Mouse (Mus musculus): ENCODE measurements around the gene Wdr6.
A peak's percentile ranks its signal among the peaks of the same experiment; 100 is the strongest.

Gene Wdr6

GRCm38 (mm10) chr9:108578545-108579343 is at the start of gene Wdr6:
Wdr6 (minus strand) TSS chr9:108578739.
- DNase-seq, result peak; percentile 95 to 97

DNA sequence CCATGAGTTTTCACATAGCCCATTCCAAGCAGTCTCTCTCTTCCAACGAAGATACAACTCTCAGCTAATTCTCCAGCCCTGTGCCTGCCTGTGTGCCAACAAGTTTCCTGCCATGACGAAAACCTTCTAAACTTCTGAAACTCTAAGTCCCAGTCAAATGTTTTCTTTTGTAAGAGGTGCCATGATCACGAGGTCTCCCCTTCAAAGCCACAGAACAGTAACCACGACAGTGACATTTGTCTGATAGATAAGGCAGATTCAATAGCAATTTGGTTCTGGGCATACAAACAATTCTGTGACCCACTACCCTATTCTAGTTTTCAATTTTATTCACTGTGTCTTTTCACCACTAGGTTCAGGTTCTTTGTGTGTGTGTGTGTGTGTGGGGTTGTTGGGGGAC is 49.6 kb upstream of the Wdr6 start:
- DNase-seq, result no peak

GRCm38 (mm10) chr9:108626498-108626897 is 48.0 kb upstream of the Wdr6 start:
- DNase-seq, result peak; percentile 50 to 66

DNA sequence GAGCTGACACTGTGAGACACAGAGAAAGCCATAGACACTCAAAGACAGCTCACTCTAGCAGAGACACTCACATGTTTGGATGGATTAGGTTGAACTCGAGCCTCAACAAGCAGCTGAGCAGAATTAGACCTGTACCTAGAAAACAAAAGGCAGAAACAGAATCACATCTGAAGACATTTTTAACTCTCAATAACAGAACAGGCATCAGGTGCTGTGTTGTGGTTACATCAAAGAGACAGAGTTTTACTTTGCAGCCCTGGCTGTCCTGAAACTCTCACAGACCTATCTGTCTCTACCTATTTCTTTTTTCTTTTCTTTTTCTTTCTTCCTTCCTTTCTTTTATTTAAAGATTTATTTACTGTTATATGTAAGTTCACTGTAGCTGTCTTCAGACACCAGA is 38.8 kb upstream of the Wdr6 start:
- no peak for DNase-seq

DNA sequence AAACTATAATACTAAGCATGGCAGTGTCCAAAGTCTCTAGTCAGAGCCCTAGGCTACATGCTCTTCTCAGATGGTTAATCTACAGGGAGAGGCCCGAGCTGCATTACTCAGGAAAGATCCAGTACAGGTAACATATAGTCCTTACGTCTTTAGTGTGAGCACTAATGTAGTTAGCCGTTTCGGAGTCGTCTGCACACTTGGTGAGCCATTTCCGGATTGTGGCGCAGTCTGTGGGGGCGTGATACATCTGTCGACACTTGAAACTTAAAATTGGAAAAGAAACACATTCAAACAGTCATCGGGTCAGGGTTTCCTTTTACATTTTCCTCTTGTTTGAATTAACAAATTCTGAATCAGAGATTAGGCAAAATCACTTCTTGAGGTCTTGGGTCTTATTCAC is 32.9 kb upstream of the Wdr6 start:
- no peak for DNase-seq

GRCm38 (mm10) chr9:108608889-108609288 is 30.4 kb upstream of the Wdr6 start:
- DNase-seq, result no peak

- peak in 1 of 2 experiments; percentile 35 for DNase-seq
Measured at GRCm38 (mm10) chr9:108607929-108608328, 29.4 kb upstream of the Wdr6 start.

- DNase-seq, result no peak
Measured at GRCm38 (mm10) chr9:108601986-108602385, 23.4 kb upstream of the Wdr6 start.

- no peak for DNase-seq
Measured at GRCm38 (mm10) chr9:108600011-108600410, 21.5 kb upstream of the Wdr6 start.

GRCm38 (mm10) chr9:108599021-108599566 is 20.6 kb upstream of the Wdr6 start:
- no peak for DNase-seq

DNA sequence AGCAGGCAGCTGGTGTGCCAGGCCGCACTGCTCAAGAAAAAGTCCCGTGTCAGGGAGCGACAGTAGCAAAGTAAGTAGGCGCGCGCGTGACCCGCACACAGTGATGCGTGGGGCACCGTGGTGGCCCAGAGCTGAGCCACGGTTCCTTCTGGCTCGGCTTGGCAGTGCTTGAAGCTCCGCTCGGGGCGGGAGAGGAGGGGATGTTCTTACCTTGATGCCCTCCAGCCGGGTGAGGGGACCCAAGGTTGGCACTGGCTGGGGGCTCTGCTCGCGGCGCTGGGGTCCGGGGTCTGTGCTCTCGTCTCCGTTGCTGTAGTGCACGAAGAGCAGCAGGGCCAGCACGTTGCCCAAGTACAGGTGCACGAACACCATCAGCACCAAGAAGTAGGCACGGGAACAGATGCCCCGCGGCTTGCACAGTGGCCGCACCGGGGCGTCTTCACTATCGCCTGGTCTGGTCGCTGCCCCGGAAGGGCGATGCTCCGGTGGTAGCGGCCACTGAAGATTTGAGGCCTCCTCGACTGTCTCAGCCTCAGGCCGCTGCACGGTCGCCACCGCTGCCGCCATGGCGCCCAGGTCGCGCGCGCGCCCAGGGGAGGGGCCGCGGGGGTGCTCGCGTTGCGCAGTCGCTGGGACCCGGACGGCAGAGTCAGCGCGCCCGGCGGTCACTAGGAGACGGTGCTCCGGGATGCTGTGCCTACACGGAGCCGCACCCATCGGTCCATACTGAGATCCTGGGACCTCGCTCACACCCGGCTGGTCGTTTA is 18.6 kb upstream of the Wdr6 start, which contains the start of gene P4htm:
Gene P4htm, minus strand, starts transcription at position 670 of the 767 bp plus-strand sequence.
- DNase-seq, result peak; percentile 54 to 77

DNA sequence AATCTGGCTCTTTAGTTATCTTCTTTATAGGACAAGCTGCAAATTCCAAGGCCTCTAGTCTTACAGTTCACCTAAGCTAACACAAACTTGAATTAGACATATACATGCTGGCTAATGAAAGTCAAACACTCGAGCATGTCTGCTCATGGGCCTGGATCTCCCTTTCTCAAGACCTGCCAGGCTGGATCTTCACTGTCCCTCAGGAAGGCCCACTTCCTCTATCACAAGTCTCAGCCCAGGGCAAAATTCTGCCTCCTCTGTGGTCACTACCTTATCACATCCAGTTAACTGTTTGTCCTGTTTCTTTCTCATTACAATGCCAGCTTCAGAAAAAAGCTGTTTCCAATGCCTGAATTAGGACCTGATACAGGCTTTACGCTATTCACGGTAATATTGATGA is 15.8 kb upstream of the Wdr6 start:
- DNase-seq, result no peak

DNA sequence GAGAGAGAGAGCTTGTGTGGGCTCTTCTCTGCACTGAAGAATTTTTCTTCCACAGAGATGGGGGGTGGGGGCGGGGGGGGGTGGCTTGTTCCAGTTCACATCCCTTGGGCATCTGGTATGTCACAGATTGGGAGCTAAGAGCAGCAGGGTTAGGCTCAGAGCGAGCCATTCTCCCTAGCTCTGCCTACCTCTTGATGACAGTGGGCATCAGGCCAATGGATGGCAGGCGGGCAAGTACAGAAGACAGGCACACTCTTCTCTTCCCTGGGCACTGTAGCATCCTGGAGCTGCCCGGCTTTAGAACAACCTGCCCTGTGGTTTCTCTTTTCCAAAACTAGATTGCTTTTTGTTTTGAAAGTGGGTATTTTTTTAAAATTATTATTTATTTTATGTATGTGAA is 12.9 kb upstream of the Wdr6 start:
- no peak for DNase-seq

DNA sequence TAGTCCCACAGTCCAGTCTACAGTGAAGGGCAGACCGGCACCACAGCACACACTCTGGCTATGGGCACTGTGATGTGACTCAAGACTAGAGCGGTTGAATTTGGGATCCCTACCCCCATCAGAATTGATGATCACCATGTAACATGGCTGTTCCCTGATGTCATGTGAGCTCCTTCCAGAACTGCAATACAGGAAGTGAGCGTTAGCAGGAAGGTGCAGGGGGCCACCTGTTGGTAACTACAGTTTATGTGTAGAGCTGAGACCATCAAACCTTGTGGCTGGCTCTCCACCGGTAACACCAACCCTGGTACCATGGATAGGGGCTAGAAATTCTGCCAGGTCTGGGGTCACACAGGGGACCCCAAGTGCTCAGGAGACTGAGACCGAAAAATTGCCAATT is 10.7 kb upstream of the Wdr6 start:
- DNase-seq, result peak in 1 of 2 experiments; percentile 28

DNA sequence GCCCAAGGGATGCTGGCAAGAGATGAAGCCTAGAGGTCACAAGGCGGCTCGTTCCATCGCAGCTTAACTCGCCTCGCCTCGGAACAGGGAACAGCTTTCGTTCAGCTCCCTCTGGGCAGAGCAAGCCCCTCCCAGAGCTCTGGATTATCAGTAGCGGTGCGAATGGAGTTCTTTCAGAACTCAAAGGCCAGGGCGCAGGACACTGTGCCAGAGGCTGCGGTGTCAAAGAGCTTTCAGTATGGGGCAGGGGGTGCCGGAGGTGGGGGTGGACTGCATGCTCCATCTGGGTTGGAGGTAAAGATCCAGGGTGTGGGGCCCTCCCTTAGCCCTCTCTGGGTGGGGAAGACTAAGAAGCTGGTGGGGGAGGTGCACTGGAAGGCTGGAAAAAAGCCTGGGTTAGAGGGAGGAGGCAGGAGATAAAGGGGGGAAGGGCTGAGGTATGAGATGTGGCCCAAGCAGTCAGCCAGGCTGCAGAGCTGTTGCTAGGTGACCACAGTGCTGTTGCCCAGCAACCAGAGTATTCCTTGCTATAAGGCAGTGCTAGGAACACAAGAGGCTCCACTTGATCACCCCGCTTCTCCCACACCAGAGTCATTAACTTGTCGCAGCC is 9.1 kb upstream of the Wdr6 start:
- peak; percentile 50 to 58 for DNase-seq

- DNase-seq, result no peak
Measured at GRCm38 (mm10) chr9:108579344-108579690, 778 bp upstream of the Wdr6 start.

DNA sequence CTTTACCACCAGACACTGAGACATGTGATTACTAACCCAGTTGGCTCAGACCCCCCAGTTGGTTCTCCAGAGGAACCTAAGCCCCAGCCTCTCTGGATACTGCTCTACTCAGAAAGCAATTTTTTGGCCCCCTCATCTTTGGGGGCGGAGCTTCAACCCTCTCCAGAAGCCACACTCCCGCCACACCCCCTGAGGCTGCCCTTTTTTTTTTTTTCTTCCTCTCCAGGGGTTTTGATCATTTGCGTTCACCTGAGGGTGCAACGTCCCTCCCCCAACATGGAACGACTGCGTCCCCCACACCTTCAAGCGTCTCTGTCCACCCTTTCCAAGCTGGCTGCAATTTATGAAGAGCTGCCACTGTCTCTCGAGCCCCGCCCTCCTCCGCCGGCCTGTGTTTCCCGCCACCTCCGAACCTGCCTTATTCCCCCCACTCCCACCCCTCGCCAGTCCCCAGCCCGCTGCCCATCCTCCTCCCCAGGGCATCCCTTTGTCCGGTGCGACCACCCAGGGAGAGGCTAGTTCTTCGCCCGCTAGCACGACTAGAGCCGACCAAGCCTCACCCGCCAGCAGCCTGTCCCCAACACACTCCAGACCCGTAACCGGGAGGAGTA is 500 bp downstream of the Wdr6 start:
- peak in 1 of 2 experiments; percentile 64 for DNase-seq

DNA sequence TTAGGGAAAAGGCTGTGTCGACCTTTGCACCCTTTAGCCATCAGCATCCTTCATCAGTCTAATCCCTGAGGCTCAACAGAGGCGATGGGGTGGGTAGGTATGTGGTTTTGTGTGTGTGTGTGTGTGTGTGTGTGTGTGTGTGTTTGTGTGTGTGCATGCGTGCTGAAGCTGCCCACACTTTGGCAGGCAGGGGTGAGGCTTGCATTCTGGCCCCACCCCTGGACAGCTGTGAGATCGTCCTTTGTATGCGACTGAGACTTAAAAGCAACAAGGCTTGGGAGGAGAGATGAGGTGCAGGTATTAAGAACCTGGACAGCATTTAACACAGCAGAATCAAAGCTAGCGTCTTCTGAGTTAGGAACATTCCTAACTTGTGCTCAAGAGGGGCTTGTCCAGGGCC is 1.5 kb downstream of the Wdr6 start:
- no peak for DNase-seq

DNA sequence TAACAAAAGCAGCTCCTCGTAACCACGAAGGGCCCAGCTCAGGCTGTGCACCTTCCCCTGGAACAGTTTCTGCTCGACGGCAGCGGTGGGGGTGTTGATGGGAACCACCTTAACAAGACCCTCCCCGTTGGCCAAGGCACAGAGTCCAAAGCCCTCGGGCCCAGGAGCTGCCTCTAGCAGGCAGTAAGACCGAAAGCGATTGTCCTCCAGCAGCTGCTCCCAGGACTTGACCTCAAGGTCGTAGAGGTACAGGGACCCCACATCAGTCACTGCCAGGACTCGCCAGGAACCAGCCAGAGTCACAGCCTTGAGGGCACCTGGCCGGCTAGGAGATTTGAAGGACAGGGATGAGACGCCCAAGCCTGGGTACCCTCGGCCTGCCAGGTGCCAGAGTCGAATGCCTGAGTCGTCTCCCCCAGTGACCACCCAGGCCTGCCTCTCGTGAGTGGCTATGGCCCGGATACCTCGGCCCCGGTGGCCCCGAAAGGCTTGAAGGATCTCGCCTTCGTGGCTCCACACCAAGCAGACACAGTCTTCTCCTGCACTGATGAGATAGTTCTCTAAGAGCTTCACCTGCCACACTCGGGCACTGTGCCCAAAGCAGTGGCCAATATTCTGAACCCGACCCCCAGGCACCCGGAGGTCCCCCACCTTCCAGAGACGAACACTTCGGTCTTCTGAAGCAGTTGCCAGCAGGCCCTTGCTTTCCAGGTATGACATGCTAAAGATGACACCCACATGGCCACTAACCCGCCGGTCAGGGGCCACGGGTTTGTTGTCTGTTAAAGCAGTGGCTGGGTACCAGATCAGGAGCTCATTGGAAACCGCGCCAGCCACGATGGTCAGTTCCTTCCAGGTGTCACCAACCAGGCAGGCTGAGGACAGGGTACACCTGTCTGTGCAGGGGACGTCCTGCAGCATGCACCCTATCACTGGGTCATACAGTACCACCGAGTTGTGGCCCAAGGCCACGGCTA is 2.9 kb downstream of the Wdr6 start:
- DNase-seq, result no peak

GRCm38 (mm10) chr9:108574921-108575320 is 3.6 kb downstream of the Wdr6 start:
- no peak for DNase-seq
